Mouse (Mus musculus) megakaryocyte, adult 5-6 weeks (primary cell): ENCODE measurements around the gene Nudcd3. TPM values are rescaled to one million over a fixed set of nuclear protein-coding genes. Genes with fewer than 3 reads are reported as not detected.
A peak's percentile ranks its signal among the peaks of the same experiment; 100 is the strongest.

Experiments used
- ATAC-seq: 2 replicates; pipeline ENCODE4 v1.8.0; 2016; ENCODE audit warnings: mild to moderate bottlenecking, inconsistent platforms; ENCODE audit not compliant: poor library complexity, severe bottlenecking
- total RNA-seq, 2 experiments: library from RNA; stranded (forward) in 1 of 2; stranded (reverse) in 1 of 2; fragments of 153-499, 151-499 nt in 1 of 2; fragments of 221-1000, 200-1000 nt in 1 of 2; gene quantifications; 2 replicates each; pipeline versions ENCODE4 v1.2.3 to v1.2.4; 2015 to 2017

Nudcd3 gene
- total RNA-seq (2015) (11.5 and 14.6 TPM in 2 replicates), total RNA-seq (2017) (25.0 and 25.6 TPM in 2 replicates)

- peak; percentile 97 for ATAC-seq
These were observed at the start of gene Nudcd3 for GRCm38 (mm10) chr11:6200087-6200569. TSS of gene Nudcd3 (minus strand) at chr11:6200415.

- ATAC-seq = no peak
These were observed 44.5 kb upstream of the Nudcd3 start for GRCm38 (mm10) chr11:6244707-6245106.

GRCm38 (mm10) chr11:6233025-6233424 lies 32.8 kb upstream of the Nudcd3 start:
- ATAC-seq = no peak

DNA sequence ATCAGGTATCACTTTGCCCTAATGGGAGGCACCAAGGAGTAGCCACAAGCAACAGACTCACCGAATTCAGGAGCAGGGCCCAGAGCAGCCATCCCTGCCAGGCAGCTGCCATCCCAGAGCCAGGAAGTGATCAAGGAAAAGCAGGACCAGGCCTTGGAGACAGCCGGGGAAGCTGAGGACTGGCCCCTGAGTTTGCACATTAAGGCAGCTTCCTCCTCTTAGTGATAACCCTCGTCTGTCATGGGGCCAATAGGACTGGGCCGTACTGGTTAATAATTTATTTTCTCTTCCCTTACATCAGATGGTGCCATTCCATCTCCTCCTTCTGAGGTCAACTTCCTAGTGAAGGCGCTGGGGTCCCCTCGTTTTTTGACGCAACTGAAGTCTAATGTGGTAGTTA lies 29.8 kb upstream of the Nudcd3 start, which contains the start of gene Npc1l1:
Gene Npc1l1 (minus strand): TSS at position 132 of the 400 bp plus-strand sequence.
- ATAC-seq = no peak

DNA sequence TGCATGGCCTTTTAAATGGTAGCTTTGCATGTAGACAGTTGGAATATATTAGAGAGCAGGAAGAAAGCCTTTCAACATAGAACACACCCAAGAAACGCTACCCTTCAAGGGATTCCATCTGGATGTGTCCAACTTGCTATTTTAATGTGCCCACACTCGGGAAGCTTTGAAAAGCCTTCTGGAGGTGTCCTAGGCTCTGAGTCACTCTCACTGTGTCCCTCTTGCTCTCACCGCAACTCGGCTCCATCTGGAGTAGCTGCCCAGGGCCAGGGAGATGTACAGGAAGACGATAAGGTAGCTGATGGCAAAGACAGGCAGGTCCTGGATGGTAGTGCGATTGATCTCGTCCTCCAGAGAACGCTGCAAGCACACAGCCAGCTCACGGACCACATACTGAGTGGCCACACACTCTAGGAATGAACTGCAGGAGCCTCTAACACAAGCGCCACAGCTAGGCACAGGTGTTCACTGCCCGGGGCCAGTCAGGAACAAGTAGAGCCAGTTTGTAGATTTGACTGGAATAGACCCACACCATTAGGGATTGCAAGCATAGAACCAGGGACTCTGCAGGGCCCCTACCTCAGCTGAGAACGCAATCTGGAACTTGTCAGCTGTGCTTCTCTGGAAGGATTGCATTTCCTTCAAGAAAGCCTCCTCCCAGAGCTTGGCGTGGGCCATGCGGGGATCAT lies 24.5 kb upstream of the Nudcd3 start:
- ATAC-seq = no peak

DNA sequence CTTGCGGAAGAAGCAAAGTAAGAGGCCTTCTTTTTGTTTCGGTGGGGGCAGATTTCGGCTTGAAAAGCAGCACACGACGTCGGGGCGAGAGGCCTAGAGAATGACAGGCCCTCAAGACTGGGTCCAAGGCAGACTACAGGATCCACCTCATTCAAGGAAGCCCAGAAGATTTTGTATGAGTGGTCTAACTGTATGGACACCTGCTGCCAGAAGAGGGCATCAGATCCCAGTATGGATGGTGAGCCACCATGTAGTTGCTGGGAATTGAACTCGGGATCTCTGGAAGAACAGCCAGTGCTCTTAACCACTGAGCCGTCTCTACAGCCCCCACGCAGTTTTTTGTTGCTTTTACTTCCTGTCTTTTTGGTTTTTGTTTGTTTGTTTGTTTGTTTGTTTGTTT lies 22.0 kb upstream of the Nudcd3 start:
- no peak for ATAC-seq

DNA sequence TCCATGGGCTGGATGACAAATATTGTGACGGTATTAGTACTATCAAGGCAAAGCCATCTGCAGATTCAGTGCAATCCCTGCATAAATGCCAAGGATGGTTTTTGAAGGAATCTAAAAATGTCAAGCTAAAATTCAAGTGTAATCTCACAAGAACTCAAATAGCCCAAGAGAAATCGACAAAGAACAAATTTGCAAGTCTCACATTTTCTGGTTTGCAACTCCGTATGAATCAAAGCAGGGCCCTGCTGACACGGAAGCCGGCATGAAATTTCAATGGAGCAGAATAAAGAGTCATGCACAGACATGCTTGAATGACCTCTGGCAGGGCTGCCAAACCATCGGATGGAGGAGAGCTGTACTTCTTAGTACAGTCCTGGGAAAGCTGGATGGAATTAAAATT lies 19.8 kb upstream of the Nudcd3 start:
- no peak for ATAC-seq

DNA sequence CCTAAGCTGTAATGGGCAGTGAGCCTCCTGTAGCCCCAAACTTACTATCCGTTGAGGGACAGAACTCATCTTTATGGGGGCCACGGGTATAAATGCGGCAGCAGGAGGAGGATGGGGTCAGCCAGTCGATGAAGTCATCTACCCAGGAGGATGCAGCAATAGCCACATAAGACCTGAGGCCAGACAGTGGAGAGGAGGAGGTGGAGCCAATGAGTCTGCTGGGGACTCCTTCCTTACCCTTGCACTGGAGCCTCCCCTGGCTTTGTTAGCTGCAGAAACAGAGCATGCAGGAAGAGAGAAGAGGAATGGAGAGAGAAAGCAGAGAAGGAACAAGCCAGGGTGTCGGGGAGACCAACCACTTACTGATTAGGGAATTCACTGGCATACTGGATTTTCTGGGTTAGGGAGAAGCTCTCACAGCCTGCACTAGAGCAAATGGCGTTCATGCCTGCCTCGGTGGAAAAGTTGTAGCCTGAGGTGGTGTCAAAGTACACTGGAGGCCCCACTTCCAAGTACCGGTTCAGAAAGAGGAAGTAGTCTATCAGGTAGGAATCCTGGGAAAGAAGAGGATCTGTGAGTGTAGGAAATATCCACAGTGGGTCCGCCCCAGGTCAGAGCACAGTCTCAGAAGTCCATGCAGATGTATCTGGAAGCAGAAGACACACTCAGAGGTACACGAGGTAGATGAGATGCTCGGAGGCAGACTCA lies 18.1 kb upstream of the Nudcd3 start:
- ATAC-seq = no peak

DNA sequence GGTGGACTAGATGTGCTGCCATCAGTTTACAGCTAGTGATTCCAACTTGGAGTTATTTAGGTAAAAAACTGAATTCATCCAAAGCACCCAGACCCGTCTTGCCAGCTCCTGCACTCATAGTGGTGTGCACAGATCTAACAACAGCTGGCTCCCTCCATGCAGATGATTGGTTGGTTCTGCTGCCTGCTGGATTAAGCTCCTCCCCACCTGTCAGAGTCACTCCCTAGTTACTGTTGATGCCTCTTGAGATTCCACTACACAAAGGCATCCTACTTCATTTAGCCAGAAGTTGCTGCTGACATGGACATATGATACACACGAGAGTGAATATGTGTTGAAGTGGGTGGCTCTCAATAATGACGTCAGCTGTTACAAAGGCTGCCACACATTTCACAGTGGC lies 16.6 kb upstream of the Nudcd3 start:
- ATAC-seq = no peak

DNA sequence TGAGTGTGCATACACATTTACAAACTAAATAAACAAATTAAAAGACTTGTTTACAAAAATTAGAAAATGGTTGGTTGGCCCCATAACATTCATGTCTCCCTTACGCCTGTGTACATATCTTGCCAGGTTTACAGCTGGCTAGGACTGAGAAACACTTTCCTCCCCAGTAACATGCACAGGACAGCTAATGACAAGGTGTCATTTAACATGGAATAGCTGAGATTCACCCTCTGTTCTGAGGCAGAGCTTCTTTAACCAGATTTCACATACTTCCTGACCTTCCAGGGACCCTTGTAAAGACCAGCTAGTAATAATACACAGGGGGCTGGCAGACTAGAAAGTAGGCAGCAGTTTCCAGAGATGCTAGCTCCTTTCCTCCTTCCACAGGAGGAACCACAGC lies 7.9 kb upstream of the Nudcd3 start:
- ATAC-seq = no peak

DNA sequence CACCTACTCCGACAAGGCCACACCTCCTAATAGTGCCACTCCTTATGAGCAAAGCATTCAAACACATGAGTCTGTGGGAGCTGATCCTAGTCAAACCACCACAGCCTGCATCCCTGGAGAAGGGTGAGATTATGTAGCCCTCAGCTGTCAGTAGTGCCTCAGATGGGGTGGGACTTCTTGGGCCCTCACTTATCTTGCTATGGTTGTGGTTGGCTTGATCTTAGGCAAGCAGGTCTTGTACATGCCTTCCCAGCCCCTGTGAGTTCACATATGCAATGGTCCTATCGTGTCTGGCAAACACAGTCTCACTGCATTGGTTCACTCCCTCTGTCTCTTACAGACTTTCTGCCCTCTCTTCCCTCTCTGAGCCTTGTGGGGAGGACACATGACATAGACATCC lies 6.9 kb upstream of the Nudcd3 start:
- no peak for ATAC-seq

GRCm38 (mm10) chr11:6200570-6200969 lies 355 bp upstream of the Nudcd3 start:
- no peak for ATAC-seq

DNA sequence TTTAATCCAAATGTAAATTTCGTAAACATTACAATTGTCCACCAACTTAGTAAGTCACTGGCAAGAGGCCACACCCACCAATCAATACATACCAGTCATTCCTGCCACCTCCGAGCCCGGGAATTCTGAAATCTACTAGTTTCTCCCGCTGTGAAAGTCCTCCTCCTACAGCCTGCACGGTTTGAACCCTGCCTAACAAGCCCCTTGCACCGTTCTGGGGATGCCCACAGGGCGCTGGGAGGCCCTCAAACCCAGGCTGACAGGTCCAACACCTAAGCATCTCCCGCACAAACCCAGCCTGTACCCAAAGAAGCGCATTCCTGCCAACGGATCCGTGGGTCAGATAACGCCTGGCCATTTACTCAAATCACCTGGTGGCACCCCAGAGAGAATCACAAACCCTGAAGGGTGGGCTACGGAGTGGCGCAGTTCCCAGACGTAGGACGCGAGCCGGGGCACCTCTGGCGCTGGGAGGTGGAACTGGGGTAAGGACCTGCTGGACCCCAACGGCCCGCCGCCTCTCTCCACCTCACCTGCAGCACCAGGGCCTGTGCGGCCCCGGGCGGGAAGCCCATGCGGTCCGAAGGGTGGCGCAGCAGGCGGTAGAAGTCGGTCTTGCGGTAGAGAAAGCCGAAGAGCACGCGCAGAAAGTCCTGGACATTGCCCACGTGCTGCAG lies 667 bp downstream of the Nudcd3 start, which contains the start of gene A730071L15Rik:
Gene A730071L15Rik (plus strand): TSS at position 620 of the 677 bp plus-strand sequence.
- ATAC-seq = peak; percentile 45

- ATAC-seq = no peak
These were observed 1.8 kb downstream of the Nudcd3 start for GRCm38 (mm10) chr11:6198449-6198848.

- ATAC-seq = no peak
These were observed 3.4 kb downstream of the Nudcd3 start for GRCm38 (mm10) chr11:6196780-6197179.

- peak; percentile 94 for ATAC-seq
These were observed 12.3 kb downstream of the Nudcd3 start for GRCm38 (mm10) chr11:6187878-6188277.

- no peak for ATAC-seq
These were observed 12.8 kb downstream of the Nudcd3 start for GRCm38 (mm10) chr11:6187399-6187798.

- ATAC-seq = no peak
These were observed 15.8 kb downstream of the Nudcd3 start for GRCm38 (mm10) chr11:6184202-6184935.

DNA sequence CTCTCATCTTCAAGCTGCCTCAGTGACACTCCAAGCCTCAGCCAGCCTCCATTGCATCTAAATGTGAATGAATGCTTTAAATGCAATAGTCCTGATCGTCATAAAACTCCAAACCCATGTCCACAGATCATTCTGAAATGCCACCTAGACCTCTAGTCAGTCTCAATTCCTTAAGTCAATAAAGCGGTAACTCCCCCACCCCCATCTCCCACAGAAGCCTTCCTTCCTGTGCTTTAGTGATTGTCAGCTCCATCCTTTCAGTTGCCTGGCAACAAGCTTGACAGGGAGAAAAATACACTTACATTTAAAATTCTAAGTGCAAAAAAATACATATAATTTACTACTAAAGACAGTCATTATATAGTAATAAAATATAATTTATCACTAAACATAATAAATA lies 17.0 kb downstream of the Nudcd3 start:
- no peak for ATAC-seq

DNA sequence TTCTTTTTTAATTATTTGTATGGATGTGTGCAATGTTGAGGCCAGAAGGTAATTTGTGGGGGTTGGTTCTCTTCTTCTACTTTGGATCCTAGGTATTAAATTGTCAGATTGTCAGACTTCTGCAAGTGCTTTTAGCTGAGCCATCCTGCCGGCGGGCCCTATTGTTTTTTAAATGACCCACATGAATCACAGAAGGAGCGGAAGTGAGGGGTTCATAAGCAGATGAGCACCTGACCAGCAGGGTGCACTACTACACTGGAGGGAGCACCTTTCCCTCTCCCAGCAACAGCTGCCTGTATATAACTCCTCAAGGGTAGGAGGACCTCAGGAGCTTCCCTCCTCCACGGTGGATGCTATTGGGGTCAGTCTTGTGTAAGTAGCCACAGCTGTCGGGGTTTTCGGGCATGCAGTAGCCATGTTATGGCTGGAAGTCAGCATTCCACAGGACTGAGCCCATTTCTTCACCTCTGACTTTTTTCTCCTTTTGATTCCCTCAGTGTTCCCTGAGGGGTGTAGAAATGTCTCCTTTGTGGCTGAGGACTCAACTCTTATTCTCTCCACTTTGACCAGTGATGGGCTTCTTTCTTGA lies 19.3 kb downstream of the Nudcd3 start:
- no peak for ATAC-seq
